Mouse (Mus musculus) heart, adult 2 months (tissue): ENCODE measurements around the gene Hcn2.

Experiments used
- CTCF ChIP-seq: fragments of 200-600 bp; IDR thresholded peaks from 2 replicates; pipeline ENCODE4 v1.8.1; 2022; ENCODE audit warnings: antibody characterized with exemption, mild to moderate bottlenecking, moderate library complexity
- EP300 ChIP-seq: fragments of 200-500 bp; IDR thresholded peaks from 2 replicates; pipeline ENCODE4 v1.6.1; 2011; ENCODE audit warnings: low read depth, low read length, control low read depth; ENCODE audit not compliant: insufficient read depth
- POLR2A ChIP-seq: fragments of 200-500 bp; IDR thresholded peaks from 2 replicates; pipeline ENCODE4 v1.6.1; 2011; ENCODE audit warnings: mild to moderate bottlenecking, low read depth, low read length, control low read depth; ENCODE audit not compliant: insufficient read depth

DNA sequence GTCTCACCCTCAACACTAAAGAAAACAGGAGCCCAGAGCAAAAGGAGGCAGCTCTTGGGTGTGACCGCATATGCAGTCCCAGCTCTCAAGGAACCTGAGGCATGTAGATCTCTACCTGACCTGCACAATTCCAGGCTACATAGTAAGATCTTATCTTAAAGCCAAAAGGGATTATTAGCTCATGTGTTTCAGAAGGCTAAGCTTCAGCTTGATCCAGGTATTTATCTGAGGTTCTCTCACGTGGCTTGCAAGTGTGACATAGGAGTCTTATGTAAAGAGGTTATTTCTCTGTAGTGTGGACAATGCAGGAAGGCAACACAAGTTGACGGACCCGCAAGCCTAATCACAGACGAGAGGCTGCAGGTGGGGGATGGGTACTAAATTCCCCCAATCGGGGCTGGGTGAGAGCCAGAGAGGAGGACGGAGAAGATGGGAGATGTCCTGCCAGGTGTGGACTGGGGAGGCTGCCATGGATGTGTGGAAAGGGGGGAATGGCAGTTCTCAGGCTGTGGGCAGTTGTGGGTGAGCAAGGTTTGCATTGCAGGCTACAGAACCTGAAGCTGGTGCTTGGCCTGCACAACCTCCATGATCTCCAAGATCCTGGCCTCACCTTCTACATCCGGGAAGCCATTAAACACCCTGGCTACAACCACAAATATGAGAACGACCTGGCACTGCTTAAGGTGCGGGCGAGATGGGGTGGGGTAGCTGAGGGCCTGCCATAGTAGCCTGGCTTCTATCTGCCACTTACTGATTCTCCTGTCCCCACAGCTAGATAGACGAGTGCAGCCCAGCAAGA lies 22.7 kb upstream of the Hcn2 start:
- TF ChIP-seq POLR2A (no peak), CTCF (no peak), EP300 (no peak)
